Mouse (Mus musculus): ENCODE data around the gene Lmln.
"Not testable (repeated sequence)": the region's sequence is repeated elsewhere in the genome, so short reads cannot be mapped to it uniquely, and the experiment has no call there.

Gene Lmln

DNA sequence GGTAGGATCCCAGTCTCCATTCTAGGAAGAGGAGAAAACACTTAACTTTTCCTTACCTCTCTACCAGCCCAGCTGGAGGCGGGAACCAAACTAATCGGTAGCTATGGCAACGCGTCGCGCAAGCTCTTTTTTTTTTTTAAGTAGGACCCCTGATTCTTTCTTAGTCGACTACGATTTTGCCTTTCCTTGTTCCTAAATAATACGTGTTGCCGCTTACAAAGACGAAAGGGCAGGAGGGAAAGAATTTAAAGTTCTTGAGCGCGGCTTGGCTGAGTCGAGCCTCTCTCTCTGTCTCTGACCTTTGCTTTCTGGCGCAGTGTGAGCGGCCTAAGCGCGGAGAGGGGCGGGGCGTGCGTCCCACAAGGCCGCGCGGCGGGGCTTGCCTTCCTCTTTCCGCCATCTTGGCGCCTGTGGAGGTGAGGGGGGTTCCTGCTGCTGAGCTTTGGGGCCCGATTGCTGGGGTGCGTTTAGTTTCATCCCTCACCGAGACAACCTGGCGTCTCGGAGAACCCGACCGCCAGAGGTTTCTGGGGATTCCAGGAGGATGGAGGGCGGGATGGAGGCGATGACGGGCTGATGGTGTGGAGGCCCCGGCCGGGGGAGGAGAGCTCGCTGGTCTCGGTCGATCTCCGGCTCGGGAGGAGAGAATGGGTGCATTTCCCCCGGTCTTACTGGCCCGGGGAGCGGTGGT is 6.1 kb upstream of the Lmln start, which contains the start of the genes Iqcg and Rpl35a:
TSS of gene Iqcg (minus strand) at position 124 of the 691 bp plus-strand sequence.
TSS of gene Rpl35a (plus strand) at position 359 of the 691 bp plus-strand sequence.
- intact Hi-C loops (cut with DNase I) = no loop called here

DNA sequence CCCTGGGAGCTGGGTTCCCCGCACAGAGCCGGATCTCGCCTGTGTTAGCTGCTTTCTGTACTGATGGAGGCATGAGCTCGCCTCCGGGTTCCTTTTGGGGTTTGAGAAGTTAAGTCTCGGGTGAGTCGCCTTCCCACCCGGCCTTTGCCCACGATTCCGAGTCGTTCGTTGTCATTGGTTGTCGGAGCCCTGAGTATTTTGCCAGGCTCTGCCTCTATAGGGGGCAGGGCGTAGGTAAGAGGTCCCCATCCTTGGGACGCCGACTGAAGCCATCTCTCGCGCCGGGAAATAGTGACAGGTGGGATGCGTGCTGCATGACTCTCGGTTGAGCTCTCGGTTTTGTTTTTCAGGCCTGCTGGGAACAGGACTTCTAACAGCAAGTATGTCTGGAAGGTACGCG is 5.5 kb upstream of the Lmln start:
- intact Hi-C loops (cut with DNase I) = no loop called here

DNA sequence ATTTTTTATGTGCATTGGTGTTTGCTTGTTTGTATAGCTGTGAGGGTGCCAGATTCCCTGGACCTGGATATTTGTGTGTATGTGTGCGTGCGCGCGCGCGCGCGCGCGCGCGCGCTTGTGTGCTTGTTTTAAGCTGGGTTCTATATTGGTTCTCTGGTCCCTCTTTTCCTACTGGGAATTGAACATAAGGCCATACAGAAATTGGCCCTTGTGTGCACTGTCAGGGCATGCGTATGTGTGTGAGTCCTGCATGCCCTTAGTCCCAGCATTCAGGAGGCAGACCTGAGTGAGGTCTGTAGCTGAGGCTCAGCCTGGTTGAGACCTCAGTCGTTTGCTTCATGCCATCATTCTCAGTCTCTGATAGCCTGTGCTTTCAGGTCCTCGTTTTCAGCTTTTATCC is 4.3 kb upstream of the Lmln start:
- intact Hi-C loops (cut with DNase I) = no loop called here

DNA sequence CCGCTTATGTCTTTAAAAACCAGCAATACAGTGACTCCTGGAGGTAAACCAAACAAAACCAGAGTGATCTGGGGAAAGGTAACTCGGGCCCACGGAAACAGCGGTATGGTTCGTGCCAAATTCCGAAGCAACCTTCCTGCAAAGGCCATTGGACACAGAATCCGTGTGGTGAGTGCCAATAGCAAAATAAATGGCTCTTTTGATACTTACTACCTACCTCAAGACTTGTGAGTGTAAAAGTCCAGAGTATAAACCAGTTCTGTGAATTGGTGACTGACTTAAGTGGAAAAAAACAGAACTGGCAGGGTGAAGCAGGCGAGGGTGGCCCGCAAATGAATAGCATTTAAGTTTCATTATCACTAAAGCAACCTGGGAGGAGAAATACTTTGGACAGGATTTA is 3.7 kb upstream of the Lmln start:
- intact Hi-C loops (cut with DNase I) = not testable (repeated sequence)

DNA sequence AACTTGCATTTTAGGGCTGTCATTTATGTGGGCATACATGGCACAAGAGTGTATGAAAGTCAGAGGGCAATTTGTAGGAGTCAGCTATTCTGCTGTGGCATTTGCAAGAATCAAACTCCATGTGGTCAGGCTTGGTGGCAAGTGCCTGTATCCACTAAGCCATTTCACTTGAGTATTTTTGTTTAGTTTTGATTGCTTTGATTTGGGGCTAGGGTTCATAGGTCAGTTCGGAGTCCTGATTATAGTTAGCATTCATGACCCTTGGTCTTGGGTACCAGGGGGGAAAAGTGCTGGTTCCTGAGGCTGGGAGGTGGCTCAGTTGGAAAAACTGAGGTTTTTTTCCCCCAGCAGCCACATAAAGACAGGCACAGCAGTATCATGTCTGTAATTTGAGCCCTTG is 2.9 kb upstream of the Lmln start:
- intact Hi-C loops (cut with DNase I) = no loop called here

DNA sequence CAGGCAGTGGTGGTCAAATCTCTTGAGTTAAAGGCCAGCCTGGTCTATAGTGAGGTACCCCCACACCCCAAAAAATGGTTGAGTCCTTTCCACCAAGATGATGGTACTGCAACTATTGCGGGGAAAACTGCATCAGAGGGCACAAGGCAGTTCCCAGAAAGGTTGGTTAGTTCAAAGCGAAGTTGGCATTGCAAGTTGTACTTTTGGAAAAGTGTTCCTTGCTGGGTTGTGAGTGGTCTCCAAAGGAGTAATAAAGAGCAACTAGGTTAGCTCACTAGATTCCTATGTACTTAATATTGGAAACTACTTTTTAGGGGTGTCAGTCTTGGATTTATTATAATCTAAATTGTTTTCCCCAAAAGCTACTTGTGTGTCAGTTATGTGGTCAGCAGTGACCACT is 1.4 kb upstream of the Lmln start:
- intact Hi-C loops (cut with DNase I) = no loop called here

DNA sequence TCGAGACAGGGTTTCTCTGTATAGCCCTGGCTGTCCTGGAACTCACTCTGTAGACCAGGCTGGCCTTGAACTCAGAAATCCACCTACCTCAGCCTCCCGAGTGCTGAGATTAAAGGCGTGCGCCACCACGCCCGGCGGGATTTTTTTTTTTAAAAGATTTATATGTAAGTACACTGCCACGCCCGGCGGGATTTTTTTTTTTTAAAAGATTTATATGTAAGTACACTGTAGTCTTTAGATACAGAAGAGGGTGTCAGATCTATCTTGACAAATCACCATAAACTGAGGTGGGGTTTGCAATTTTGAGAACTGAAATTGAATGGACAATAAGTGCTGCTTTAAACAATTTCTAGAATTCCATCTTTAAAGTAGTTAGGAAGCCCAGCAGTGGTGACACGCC is 921 bp upstream of the Lmln start:
- intact Hi-C loops (cut with DNase I) = no loop called here

DNA sequence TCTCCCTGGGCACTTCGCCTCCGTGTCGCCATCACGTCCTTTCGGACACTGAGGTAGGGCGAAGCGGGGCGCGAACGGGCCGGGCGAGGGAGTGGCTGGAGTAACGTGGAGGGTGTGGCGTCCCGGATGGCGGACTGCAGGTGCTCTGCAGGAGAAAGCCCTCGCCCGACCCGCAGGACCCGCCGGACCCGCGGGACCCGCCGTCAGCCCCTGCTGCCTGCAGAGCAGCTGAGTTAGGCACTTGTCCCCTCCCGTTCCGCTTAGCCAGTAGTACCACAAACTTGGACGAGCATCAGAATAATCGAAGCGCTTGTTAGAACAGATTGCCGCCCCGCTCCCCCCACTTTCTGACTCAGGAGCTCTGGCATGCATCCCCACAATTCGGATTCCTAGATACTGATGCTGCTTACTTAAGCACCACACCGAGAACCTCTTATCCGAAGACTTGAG is 386 bp downstream of the Lmln start:
- intact Hi-C loops (cut with DNase I) = no loop called here

DNA sequence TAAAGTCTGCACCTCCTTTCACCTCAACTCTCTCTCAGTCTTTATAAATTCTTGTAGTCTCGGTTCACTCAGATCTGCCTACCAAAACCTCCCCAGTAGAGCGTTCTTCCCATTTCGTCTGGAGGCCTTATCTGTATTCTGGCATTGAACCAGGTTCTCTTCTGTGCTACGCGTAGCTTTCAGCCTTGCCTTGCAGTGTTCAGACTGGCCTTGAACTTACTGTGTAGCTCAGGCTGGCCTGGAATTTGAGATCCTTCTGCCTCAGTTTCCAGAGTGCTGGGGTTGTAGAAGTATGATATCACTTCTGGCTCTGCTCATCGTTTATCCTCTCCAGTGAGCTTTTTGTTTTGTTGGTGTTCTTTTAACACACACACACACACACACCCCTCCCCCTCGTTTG is 946 bp downstream of the Lmln start:
- intact Hi-C loops (cut with DNase I) = no loop called here

DNA sequence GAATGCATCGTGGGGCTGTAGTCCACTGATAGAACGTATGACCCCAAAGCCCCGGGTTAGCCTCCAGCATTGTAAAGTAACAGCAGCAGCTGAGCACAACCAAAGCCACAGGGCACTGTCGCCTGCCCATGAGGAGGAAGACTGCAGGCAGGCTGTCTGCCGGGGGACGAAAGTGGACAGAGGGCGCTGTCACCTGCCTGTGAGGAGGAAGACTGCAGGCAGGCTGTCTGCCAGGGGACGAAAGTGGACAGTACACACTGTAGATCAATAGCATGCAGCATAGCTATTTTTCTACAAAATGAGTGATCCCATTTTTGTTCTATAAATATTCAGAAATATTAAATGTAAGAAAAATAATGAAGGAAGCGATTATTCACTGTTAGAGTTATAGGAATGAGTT is 2.3 kb downstream of the Lmln start:
- intact Hi-C loops (cut with DNase I) = loop anchor here (5.0 kb wide), 1 partner anchor 93 kb away; no protein-coding TSS in a partner anchor

DNA sequence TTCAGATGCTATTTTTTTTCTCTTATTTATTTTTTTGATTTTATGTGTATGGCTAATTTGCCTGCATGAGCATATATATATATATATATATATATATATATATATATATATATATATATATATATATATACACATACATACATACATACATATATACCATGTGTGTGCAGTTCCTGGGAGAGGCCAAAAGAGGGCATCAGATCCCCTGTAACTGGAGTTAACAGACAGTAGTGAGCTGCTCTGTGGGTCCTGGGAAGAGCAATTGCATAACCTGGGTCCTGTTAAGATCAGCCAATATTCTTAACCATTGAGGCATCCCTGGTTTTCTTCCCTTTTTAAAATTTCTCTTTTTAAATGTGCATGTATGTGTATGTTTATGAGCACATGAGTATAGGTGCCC is 8.6 kb downstream of the Lmln start:
- intact Hi-C loops (cut with DNase I) = no loop called here

DNA sequence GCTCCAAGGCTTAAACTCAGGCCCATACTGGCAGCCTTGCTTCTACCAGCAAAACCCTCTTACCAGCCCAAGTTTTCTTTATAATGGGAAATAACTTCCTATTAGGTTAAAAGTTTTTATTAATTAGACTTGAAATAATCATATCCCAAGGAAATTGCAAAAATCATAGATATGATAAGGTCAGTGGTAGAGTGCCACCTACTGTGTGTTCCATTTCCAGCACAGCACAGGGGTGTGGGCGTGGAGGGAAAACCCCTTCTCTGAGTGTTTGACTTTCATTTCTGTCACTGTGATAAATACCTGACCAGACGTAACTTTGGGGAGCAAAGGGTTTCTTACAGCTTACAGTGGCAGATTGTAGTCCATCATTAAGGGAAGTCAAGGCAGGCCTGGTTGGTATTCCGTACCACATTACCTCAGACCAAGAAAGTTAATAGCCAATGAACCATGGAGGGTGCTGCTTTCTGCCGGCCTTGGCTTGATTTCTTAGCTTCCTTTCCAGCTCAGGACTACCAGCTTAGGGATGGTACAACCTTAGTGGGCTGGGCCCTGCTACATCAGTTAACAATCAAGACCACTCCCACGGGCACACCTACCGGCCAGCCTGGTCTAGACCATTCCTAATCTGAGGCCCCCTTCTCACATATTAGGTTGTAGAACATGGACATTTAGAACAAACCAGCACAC is 10.7 kb downstream of the Lmln start:
- intact Hi-C loops (cut with DNase I) = no loop called here

DNA sequence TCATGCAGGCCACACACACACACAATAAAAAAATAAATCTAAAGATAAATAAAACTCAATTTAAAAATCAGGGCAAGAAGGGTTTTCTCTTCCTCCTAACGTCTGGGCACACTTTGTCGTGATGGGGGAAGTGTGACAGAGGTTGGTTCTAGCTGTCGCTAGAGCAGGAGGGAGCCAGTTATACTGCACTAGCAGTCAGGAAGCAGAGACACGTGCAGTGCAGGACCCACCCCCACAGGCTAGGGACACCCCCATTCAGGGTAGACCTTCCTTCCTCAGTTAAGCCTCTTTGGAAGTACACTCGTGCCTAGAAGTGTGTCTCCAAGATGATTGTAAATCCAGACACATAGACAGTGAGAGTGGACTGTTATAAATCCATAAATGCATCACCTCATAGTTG is 12.6 kb downstream of the Lmln start:
- intact Hi-C loops (cut with DNase I) = no loop called here

DNA sequence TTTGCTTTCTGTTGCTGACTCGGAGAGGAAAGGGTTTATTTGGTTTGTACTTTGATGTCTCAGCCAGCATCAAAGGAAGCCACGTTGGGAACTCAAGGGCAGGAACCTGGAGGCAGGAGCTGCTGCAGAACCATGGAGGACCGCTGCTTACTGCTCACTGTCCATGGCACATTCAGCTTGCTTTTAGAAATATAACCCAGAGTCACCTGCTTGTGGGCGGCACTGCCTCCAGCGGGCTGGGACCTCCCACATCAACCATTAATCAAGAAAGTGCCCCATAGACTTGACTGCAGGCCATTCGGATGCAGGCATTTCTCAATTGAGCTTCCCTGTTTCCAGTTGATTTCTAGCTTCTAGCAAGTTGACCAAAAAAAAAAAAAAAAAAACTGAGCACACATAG is 13.8 kb downstream of the Lmln start:
- intact Hi-C loops (cut with DNase I) = no loop called here

DNA sequence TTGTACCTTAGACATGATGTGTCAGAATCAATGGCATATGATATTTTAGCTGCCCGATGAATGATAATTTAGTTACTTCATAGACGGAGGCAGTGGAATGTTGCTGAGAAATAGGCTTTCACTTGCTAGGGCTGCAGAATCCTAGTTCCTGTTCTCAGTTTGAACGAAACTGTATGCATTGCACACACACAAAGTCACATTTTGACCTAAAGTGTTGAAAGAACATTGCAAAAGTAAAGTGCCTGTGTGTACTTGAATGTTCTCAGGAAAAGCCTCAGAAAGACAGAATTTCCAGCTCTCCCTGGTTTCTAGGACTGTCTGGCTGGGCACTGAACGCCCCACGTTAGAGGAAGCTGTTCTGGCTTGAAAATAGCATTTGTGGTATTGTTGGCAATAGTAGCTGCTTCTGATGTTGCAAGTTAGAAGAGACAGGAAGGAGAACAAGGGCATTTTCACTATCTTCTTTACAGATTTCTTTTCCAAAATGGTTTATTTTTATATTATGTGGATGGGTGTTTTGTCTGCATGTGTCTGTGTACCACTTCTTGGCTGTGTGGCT is 14.8 kb downstream of the Lmln start:
- intact Hi-C loops (cut with DNase I) = no loop called here

DNA sequence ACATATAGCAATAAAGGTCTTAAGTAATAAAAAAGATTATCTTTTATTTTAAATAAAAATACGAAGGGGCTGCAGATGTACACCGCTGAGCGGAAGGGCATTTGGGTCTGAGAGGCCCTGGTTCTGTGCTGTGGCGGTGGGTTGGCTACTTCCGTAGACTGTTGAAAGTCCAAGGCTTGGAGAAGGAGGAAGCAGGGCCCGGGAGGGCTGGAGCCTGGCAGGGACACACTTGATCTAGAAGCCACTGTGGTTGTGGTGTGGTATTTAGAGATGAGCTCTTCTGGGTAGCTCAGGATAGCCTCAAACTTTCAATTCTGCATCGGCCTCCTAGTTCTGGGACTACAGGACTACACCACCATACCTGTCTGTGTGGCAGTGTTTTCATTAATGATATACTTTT is 17.7 kb downstream of the Lmln start:
- intact Hi-C loops (cut with DNase I) = no loop called here

DNA sequence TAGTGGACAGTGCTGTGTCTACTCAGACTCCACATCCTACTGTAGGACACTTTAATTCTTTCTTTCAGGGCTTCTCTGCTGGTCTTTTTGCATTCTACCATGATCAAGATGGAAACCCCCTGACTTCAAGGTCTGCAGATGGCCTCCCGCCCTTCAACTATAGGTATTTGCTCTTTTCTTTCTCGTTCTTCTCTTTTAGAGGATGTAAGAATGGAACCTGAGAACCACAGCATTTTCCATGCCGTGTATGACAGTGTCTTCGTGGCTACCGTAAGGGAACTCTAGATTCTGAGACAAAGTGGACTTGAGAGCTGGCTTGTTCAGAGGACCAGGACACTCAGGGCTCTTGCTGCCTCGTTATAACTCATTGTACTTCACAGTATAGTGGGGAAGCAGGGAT is 20.6 kb downstream of the Lmln start:
- intact Hi-C loops (cut with DNase I) = no loop called here

DNA sequence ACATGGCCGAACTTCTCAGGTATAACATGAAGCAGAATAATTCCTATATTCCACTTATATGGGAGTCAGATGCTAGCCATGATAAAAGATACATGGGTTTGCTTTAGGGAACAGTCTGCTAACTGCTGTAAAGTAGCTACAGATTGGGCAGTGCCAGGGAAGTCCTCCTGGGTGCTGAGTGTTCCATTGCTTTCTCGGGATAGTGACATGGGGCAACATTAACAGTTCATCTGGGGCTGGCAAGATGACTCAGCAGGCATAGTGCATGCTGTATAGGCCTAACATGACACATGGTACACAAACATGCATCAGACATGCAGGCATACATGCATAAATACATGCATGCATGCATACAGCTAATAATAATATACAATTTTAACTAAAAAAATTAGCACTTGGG is 21.7 kb downstream of the Lmln start:
- intact Hi-C loops (cut with DNase I) = no loop called here

DNA sequence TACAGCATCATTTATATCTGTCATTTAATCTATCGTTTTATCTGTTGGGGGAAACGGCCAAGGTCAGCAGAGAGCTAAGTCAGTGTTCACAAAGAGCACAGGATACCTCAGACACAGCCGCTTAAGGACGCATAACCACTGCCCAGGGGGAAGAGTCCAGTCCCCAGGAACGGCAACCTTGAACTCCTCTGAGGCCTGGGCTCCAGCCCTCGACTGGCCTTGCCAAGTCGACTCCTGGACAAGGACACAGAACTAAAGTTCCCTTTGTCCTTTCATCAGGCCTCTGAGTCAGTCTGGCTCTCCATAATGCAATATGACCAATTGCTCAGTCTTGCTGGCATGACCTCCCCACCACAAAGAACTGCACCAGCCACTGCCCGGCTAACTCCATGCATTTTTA is 23.3 kb downstream of the Lmln start:
- intact Hi-C loops (cut with DNase I) = no loop called here

DNA sequence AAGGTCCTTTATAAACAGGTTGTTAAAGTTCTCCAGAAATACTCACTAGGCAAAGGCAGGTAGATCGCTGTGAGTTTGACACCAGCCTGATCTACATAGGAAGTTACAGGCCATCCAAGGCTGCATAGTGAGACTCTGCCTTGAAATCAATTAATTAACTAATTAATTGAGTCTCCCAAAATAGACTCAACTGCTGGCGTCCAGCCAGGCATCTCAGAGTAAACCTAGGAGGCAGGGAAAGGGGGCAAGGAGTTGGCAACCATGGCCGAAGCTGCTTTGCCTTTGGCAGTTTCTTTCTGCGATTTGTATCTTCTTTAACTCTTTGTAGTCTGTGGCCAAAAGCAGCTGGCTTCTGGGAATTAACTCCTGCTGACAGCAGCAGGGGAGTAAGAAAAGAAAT is 51.4 kb downstream of the Lmln start:
- intact Hi-C loops (cut with DNase I) = no loop called here

DNA sequence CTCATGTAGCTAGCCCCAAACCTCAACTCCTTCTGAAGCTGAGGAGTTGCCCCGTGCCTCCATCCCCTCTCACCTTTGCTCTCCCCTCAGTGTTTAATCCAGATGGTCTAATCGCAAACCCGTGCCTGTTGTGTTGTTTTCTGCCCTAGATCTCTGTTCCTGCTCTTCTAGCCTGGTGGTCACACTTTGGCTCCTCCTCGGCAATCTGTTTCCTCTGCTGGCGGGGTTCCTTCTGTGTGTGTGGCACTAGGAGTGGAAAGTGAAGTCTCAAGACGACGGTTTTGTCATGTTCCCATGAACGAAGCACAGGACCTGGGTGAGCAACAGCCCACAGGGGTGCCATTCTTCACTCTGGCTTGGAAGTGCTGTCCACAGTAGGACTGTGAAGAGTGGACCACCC is 61.1 kb downstream of the Lmln start:
- intact Hi-C loops (cut with DNase I) = no loop called here

DNA sequence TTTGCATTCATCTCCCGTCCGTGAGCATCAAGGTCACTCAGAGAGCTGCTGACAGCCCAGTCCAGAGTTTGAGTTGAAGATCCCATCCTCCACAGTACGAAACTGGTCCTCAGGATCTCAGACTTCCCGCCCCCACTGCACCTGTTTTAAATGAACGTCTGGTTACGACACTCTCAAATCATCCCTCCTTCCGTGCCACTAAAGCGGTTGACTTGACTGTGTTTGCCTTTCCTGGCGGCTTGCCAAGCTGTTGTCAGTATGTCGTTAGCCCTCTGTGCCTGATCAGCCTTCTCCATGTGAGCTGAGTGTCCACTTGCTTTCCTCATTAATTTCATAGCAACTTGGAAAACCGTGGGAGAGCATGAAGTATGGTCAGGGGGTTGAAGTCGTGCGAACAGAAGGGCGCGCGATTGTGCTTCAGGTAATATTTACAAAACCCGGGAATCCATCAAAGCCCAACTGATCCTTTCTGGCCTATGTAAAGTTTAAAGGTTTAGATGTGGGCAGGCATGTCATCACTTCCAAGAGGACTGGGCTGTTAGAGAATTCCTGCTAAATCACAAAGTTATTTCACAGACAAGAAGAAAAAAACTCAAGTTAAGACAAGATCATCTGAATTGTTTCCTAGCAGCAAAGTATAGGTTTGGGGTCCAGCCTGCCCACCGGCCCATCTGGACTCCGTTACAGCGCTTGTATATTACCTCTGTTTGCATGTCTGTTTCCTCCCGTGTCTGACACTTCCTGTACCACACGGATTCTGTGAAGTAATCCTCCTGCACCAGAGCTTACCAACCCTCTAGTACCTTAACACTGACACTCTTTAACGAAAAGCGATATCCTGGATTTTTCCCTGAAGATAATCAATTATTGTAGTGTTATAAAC is 61.9 kb downstream of the Lmln start:
- intact Hi-C loops (cut with DNase I) = no loop called here
